Mouse (Mus musculus) thymus, postnatal 0 days (tissue): ENCODE measurements around the gene Pttg1. TPM values are rescaled to one million over a fixed set of nuclear protein-coding genes. Genes with fewer than 3 reads are reported as not detected.
A peak's percentile ranks its signal among the peaks of the same experiment; 100 is the strongest.

ENCODE experiments used
- DNase-seq: peaks from one replicate; pipeline ENCODE4 v3.0.0-alpha.2; 2015; ENCODE audit warnings: low spot score
- microRNA counts: library from miRNA; unstranded; fragments of <30 nt; microRNA quantifications from one replicate; lab custom pipeline; 2015
- microRNA-seq: library from miRNA; unstranded; fragments of <30 nt; microRNA quantifications from one replicate; pipeline ENCODE4, GENCODE M21; 2016; ENCODE audit warnings: borderline number of aligned reads
- polyA plus RNA-seq: library from polyadenylated mRNA; unstranded; fragments of >200 nt; fragmentation: Nextera tagmentation; extraction: Ambion mirVana; gene quantifications from 2 replicates; pipeline ENCODE4 v1.2.1, GENCODE M21; 2015

Gene Pttg1
- polyA plus RNA-seq, 1 experiment from 2014 or later = 114 TPM

DNA sequence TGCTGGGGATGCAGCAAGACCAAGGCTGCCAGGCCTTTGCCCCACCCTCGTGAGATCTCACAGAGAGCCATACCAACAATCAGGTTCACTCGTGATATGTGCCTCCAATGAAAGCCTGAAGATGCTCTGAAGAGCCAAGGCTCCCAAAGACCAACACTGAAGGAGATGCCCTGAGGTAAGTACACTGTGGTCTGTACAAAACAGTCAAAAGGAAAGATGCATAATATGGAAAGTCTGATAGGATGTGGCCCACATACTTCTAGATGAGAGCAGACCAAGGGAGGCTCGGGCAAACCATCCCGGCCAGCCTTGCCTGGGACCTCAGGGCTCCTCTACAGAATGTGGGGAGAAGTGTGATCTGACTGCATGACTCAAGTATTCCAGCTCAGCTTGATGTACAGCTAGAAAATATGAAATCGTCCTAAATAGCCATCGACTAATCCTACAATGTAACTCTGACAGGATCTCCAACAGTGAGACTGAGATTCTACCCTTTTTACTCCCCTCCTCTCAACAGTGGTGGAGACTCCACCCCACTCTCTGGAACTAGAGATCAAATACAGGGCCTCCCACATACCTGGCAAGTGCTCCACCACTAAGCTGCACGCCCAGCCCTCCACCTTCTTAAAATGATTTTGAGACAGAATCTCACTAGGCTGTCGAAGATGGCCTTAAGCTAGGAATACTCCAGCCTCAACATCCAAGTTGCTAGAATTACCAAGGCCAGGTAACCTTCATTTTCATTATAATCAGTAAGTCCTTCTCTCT, 48.8 kb downstream of the Pttg1 start:
- DNase-seq = no peak

GRCm38 (mm10) chr11:43376598-43376997, 49.5 kb downstream of the Pttg1 start:
- no peak for DNase-seq

DNA sequence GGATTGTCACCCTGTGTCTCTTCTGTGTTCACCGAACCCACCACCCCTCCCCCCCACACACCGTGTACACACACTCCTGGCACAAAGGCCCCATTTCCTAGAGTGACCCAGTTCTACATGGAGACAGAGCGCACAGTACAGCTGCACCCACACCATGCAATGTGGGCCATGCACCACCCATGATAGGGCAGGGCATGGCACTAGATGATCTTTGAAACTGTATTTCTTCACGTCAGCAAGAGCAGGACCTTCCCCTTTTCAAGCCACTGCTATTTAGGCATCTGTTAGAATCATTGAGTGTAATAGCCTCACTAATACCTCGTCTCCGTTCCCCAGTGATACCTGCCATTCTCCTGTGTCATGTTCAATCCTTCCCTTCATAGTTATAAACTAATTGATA, 51.1 kb downstream of the Pttg1 start:
- DNase-seq = no peak

DNA sequence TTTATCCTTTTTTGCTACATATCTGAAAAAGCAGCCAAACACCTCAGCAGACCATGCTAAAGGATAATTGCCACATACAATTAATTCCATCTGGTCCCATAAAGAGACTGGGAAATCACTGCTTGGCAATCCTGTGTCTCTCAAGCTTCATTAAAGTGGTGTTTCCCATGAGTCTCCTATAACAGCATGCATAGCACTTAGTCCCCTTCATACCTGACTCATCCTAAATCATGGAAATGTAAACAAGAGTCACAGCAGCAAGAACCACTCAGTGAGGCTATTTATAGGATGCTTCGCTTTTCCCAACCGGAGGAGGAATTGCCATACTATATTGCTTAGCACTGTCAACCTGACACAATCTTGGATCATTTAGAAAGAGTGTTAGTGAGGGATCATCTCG, 52.7 kb downstream of the Pttg1 start:
- no peak for DNase-seq

GRCm38 (mm10) chr11:43371807-43372206, 54.2 kb downstream of the Pttg1 start:
- DNase-seq = no peak

MicroRNAs encoded within 50 kb of the gene (microRNA counts, 519-probe panel; counts per million panel counts)
- microRNA mmu-miR-146a (lab: Ali Mortazavi, UCI) = 6,204 counts per million, percentile 90 among the panel's probes with 10 or more counts

Small RNAs within 50 kb of the gene (microRNA-seq; reads per million reads assigned to microRNA genes)
- gene Mir146 = 1,267 reads per million, percentile 74 among the genes with 10 or more reads in this experiment

Other genes with a start within 250 kb of the Pttg1 start
- 66.2 and 71.7 TPM in 2 replicates for gene Slu7, start 7.5 kb upstream of the Pttg1 start, polyA plus RNA-seq
- gene C1qtnf2, start 48.0 kb upstream of the Pttg1 start, polyA plus RNA-seq = 5.3 and 5.6 TPM in 2 replicates
- gene Ccnjl, start 102.5 kb upstream of the Pttg1 start, polyA plus RNA-seq = 6.4 and 8.5 TPM in 2 replicates
- 2.6 and 4.4 TPM in 2 replicates for gene 4933415A04Rik, start 160.8 kb upstream of the Pttg1 start, polyA plus RNA-seq
- 8.4 and 11.8 TPM in 2 replicates for gene Fabp6, start 175.3 kb upstream of the Pttg1 start, polyA plus RNA-seq